Mouse (Mus musculus) intestine, postnatal 0 days (tissue): ENCODE results near the gene Spdef. TPM values are rescaled to one million over a fixed set of nuclear protein-coding genes. Genes with fewer than 3 reads are reported as not detected.

Experiments
- ATAC-seq: fragments of 200-750 bp; cut with Nextera tagmentation; 2 replicates; pipeline ENCODE4 v1.8.0; 2017; ENCODE audit warnings: mild to moderate bottlenecking, moderate TSS enrichment, moderate library complexity
- H3K27ac ChIP-seq: fragments of 300-500 bp; sonication (generic); 2 replicates; pipeline ENCODE4 v1.5.1; 2014; ENCODE audit warnings: mild to moderate bottlenecking, low read depth, low read length, moderate library complexity
- H3K27me3 ChIP-seq: fragments of 300-500 bp; sonication (generic); replicated peaks from 2 replicates; pipeline ENCODE4 v1.6.1; 2014; ENCODE audit warnings: low read length, mixed read lengths; ENCODE audit not compliant: control insufficient read depth, insufficient read depth
- H3K36me3 ChIP-seq: fragments of 300-500 bp; sonication (generic); 2 replicates; pipeline ENCODE4 v1.6.1; 2014; ENCODE audit warnings: mild to moderate bottlenecking, moderate library complexity; ENCODE audit not compliant: control insufficient read depth, insufficient read depth
- H3K4me1 ChIP-seq: fragments of 300-500 bp; sonication (generic); replicated peaks from 2 replicates; pipeline ENCODE4 v1.6.1; 2014; ENCODE audit warnings: antibody characterized with exemption, low read length, mixed read lengths; ENCODE audit not compliant: control insufficient read depth, insufficient read depth
- H3K4me2 ChIP-seq: fragments of 300-500 bp; sonication (generic); replicated peaks from 2 replicates; pipeline ENCODE4 v1.6.1; 2014; ENCODE audit warnings: low read depth, mild to moderate bottlenecking, moderate library complexity
- H3K4me3 ChIP-seq: fragments of 300-500 bp; sonication (generic); 2 replicates; pipeline ENCODE4 v1.5.1; 2014; ENCODE audit warnings: low read depth, low read length
- H3K9ac ChIP-seq: fragments of 300-500 bp; sonication (generic); 2 replicates; pipeline ENCODE4 v1.6.1; 2014; ENCODE audit warnings: mild to moderate bottlenecking, low read depth, low read length
- H3K9me3 ChIP-seq: fragments of 300-500 bp; sonication (generic); 2 replicates; pipeline ENCODE4 v1.6.1; 2016; ENCODE audit warnings: mixed run types; ENCODE audit not compliant: control insufficient read depth
- CTCF ChIP-seq: sonication (generic); IDR thresholded peaks from 2 replicates; pipeline ENCODE4 v1.5.1; 2016; ENCODE audit warnings: low read depth, mild to moderate bottlenecking, control low read depth, antibody characterized with exemption, moderate library complexity
- WGBS: fragments of 180-500 bp; shearing (Covaris S2); extraction: QIAGEN DNeasy Blood & Tissue Kit; methylation state at CpG from one replicate; pipeline ENCODE4 v1.1.7; 2014; 5-methylcytosine and 5-hydroxymethylcytosine counted together
- polyA plus RNA-seq: library from polyadenylated mRNA; unstranded; fragments of >200 nt; fragmentation: Nextera tagmentation; extraction: Ambion mirVana; gene quantifications from 2 replicates; pipeline ENCODE4 v1.2.1, GENCODE M21; 2015

Gene Spdef
- polyA plus RNA-seq, 1 experiment from 2014 or later: 9.9 TPM

GRCm38 (mm10) chr17:27700812-27701211 lies 27.9 kb downstream of the Spdef start:
- no peak for ATAC-seq
- Histone ChIP-seq H3K9ac (no peak overlapping the region), H3K4me1 (no peaks in the 10 kb centered on the region), H3K4me3 (no peak overlapping the region), H3K27me3 (no peaks in the 10 kb centered on the region), H3K36me3 (no peaks in the 10 kb centered on the region), H3K9me3 (0 out of 2 replicates have a peak, but pooled peaks cover 3% of the 10 kb centered on the region), H3K27ac (no peak overlapping the region), H3K4me2 (no peak overlapping the region)
- TF ChIP-seq CTCF: no peak
- whole genome bisulfite sequencing: 69% methylated on average over 2 of the region's 2 CpGs

- Histone ChIP-seq H3K9me3 (0 out of 2 replicates have a peak, but pooled peaks cover 3% of the 10 kb centered on the region), H3K4me1 (no peaks in the 10 kb centered on the region), H3K9ac (no peak overlapping the region), H3K27ac (no peak overlapping the region), H3K4me2 (no peak overlapping the region), H3K27me3 (no peaks in the 10 kb centered on the region), H3K4me3 (no peak overlapping the region), H3K36me3 (no peaks in the 10 kb centered on the region)
- 86% methylated on average over 17 of the region's 17 CpGs for WGBS
- no peak for ATAC-seq
- no peak for TF ChIP-seq CTCF
Observed at GRCm38 (mm10) chr17:27699641-27700244, 29.0 kb downstream of the Spdef start.

DNA sequence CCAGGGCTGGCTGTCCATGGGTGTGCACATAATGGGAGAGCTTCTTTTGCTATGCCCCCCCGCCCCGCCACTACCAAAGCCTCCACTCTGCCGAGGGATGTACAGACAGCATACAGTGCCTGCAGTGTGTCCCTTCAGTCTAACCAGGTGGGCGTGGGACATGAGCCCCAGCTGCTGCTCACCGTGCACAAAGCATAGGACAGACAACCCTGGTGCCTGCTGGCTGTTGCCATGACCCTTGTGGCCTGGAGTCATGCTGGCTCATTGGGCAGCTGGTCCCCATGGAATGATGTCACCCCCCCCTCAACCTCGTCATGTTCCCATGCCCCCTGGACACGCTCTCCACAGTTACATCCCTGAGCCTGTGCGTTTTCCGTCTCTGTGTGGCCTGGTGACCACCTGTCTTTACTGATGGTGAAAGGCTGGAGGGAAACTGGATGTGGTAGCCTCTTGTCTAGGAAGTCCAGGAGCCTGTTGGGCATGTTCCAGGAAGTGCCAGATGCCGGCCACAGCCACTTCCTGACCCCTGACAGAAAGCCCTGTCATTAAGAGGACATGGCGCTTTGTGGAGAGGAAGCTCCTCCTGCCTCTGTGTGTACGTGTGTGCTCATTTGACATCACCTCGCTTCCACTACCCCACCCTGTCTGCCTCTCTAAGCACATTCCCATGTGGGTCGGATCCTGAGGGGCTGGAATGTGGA lies 37.6 kb downstream of the Spdef start:
- TF ChIP-seq CTCF: no peak
- Histone ChIP-seq H3K9ac (no peak overlapping the region), H3K4me3 (no peak overlapping the region), H3K9me3 (no peaks in the 10 kb centered on the region), H3K27me3 (peaks cover 12% of the 10 kb centered on the region; the same call in 1 of the 2 replicates), H3K4me2 (no peak overlapping the region), H3K27ac (no peak overlapping the region), H3K36me3 (no peaks in the 10 kb centered on the region), H3K4me1 (no peaks in the 10 kb centered on the region)
- ATAC-seq: no peak
- WGBS: 75% methylated on average over 14 of the region's 14 CpGs

DNA sequence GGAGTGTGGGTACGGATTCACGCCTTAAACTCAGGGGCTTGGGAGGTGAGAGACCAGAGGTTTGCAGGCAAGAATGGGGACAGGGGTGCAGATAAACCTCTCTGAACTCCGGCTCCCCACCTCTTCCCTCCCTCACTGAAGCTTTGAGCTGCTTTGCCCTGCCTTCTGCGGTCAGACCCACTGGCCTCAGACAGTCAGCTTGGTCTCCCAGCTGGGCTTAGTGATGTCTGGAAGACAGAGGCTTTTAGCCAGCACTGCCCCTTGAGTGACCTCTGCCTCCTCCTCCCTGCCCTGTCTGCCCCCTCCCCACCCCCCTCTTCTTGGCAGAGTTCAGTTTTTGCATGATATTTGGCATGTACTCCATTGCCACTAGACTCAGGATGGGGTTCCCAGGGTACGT lies 42.4 kb downstream of the Spdef start:
- peaks cover 32% of the 10 kb centered on the region for H3K27me3 ChIP-seq
- H3K36me3 ChIP-seq: no peaks in the 10 kb centered on the region
- H3K27ac ChIP-seq: no peak overlapping the region
- H3K4me3 ChIP-seq: no peak overlapping the region
- H3K4me2 ChIP-seq: no peak overlapping the region
- no peak for TF ChIP-seq CTCF
- no peak for ATAC-seq
- H3K4me1 ChIP-seq: no peaks in the 10 kb centered on the region
- H3K9ac ChIP-seq: no peak overlapping the region
- H3K9me3 ChIP-seq: no peaks in the 10 kb centered on the region
- 50% methylated on average over 5 of the region's 5 CpGs for WGBS

DNA sequence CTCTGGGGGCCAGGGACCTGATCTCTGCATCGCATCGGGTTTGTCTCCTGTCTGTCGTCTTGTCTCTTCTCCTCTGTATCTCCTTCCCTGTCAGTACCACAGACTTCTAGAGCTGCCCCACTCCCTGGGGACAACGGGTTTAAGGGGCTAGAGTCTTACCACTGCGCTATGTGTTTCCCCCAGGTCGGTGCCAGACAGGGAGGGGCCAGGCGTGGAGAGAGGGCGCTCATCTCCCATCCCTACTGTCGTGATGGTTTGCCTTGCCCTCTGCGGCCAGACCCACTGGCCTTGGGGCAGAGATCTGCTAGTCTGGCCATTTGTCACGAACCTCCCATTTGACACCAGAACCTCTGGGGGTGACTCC lies 43.2 kb downstream of the Spdef start:
- Histone ChIP-seq H3K4me2 (peak overlapping the region; percentile 66), H3K27me3 (peaks cover 32% of the 10 kb centered on the region), H3K27ac (no peak overlapping the region), H3K9me3 (no peaks in the 10 kb centered on the region), H3K9ac (no peak overlapping the region), H3K36me3 (no peaks in the 10 kb centered on the region), H3K4me1 (no peaks in the 10 kb centered on the region), H3K4me3 (peak overlapping the region; percentile 42)
- ATAC-seq: no peak
- no peak for TF ChIP-seq CTCF
- 3% methylated on average over 11 of the region's 11 CpGs for WGBS

DNA sequence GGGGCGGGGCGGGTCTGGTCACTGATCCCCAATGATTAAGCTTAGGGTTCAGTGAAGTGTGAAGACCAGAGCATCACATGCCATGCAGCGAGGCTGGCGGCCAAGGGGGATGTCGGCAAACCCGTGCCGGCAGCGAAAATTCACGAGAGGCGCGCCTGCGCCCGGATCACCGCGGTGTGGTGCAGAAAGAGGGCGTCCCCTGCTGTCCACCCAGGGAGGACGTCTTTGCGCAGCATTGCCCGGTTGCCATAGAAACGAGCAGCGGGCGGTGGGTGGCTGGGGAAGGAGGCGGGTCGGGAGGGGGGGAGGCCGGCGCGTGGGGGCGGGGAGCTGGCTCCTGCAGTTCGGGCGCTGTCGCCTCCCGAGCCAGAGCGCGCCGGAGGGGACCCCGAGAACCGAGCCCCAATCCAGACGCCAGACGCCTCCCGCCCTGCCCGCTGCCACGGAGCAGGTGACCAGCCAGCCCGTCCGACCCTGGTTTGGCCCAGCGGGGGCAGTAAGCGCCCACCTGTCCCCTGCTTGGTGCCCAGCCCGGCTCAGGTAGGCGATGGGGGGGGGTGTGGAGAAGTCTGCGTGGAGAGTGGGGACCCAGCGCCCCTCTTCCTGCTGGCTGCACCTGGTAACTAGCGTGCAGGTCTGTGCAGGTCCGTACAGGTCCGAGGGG lies 43.7 kb downstream of the Spdef start:
- Histone ChIP-seq H3K4me2 (peak overlapping the region; percentile 66), H3K36me3 (no peaks in the 10 kb centered on the region), H3K4me3 (peak overlapping the region; percentile 42), H3K9me3 (no peaks in the 10 kb centered on the region), H3K27me3 (peaks cover 32% of the 10 kb centered on the region), H3K4me1 (no peaks in the 10 kb centered on the region), H3K9ac (no peak overlapping the region), H3K27ac (no peak overlapping the region)
- TF ChIP-seq CTCF: peak; percentile 72
- no peak for ATAC-seq
- WGBS: 2% methylated on average over 50 of the region's 53 CpGs
